Mouse (Mus musculus): Measurements from ENCODE around the gene Sqor. TPM values are rescaled to one million over a fixed set of nuclear protein-coding genes. Genes with fewer than 3 reads are reported as not detected.

Sqor gene
- polyA plus RNA-seq, 1 experiment from 2014 or later, result 27.0 TPM

DNA sequence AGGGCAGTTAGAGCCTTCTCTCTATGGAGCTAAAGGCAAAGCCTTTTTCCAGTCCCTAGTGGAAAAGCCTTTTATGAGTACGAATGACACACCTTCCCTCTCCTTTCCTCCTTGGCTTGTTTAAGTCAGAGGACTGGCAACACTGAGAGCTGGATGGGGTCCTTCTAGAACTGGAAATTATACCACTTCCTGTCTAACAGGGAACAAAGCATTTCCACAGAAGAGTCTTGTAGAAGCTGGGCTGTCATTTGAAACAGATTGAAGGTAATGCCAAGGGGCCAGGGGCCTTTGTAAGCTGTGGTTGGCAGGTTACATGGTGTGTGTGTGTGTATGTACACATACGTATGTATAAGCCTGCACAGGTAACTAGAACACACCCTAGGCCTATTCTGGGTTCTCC lies 51.9 kb downstream of the Sqor start:
- H3K27ac ChIP-seq (ENCODE audit: low read length), result no peak overlapping the region
- 85% methylated on average over 2 of the region's 2 CpGs for WGBS
- no peak overlapping the region for H3K9ac ChIP-seq (replicated peaks; ENCODE audit: low read length)
- H3K27me3 ChIP-seq (ENCODE audit: insufficient read depth, low read length), result no peaks in the 10 kb centered on the region
- H3K4me3 ChIP-seq (ENCODE audit: low read length), result no peak overlapping the region
- no peaks in the 10 kb centered on the region for H3K4me1 ChIP-seq (ENCODE audit: insufficient read depth, low read length)
- H3K9me3 ChIP-seq (ENCODE audit: low read length), result no peaks in the 10 kb centered on the region
- no peak overlapping the region for H3K4me2 ChIP-seq (replicated peaks; ENCODE audit: low read depth, low read length)
- no peaks in the 10 kb centered on the region for H3K36me3 ChIP-seq (ENCODE audit: insufficient read depth, low read length)
- no peak for ATAC-seq (ENCODE audit: low FRiP score, low TSS enrichment)

DNA sequence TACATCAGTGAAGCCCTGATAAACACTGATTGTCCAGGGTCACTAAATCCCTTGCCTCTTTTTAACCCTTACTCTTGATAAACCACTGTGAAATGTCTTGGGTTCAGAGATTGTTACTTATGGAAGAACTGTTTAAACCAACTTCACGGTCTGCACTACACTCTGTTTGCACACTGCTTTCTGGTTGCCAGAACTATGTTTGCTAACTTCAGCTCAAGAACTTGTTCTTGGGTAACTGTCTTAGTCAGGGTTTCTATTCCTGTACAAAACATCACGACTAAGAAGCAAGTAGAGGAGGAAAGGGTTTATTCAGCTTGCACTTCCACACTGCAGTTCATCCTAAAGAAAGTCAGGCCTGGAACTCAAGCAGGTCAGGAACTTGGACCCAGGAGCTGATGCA lies 56.2 kb downstream of the Sqor start:
- Histone ChIP-seq H3K27me3 (ENCODE audit: insufficient read depth, low read length) (no peaks in the 10 kb centered on the region), H3K4me3 (ENCODE audit: low read length) (no peak overlapping the region), H3K9me3 (ENCODE audit: low read length) (no peaks in the 10 kb centered on the region), H3K4me2 (replicated peaks; ENCODE audit: low read depth, low read length) (no peak overlapping the region), H3K36me3 (ENCODE audit: insufficient read depth, low read length) (no peaks in the 10 kb centered on the region), H3K4me1 (ENCODE audit: insufficient read depth, low read length) (no peaks in the 10 kb centered on the region), H3K27ac (ENCODE audit: low read length) (no peak overlapping the region), H3K9ac (replicated peaks; ENCODE audit: low read length) (no peak overlapping the region)
- WGBS, result 70% methylated on average over 2 of the region's 2 CpGs
- no peak for ATAC-seq (ENCODE audit: low FRiP score, low TSS enrichment)

DNA sequence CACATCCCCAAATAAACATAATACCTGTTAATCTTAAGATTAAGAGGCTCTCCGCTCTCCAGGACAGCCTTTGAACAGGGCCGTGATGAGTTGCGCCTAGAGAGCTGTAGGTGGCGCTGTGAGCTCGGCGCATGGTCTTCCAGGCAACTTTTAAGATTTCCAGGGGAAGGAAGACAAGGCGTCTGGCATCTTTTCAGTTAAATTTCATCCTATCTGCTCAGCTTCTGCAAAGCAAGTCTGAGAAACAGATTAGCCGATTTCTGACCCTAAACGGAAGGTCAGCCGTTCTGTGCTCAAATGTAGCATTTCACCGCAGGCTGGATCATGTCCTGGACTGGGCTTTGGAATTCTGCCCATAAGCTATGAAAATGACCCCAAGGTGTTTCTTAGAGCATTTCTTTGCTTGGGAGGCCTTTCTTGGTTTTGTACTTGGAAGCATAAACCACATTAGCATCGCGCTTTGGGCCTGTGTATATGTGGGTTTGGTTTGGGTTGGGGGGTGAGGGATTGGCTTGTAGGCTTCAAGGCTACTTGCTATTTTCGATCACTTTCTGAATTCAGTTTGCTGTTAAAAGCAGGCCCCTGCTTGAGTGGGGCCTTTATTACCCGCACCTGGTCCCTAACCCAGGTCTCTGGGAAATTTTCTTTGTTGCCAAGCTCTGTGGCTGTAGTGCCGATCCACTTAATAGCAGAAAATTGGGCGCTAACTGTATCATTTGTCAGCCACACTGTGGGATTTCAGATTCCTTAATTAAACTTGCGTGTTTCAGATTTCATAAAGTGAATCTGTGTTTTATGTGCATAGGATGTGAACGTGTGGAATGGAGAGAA lies 60.6 kb downstream of the Sqor start:
- no peak overlapping the region for H3K27ac ChIP-seq (ENCODE audit: low read length)
- no peaks in the 10 kb centered on the region for H3K27me3 ChIP-seq (ENCODE audit: insufficient read depth, low read length)
- H3K9ac ChIP-seq (replicated peaks; ENCODE audit: low read length), result no peak overlapping the region
- WGBS, result 34% methylated on average over 19 of the region's 19 CpGs
- H3K9me3 ChIP-seq (ENCODE audit: low read length), result no peaks in the 10 kb centered on the region
- no peak overlapping the region for H3K4me3 ChIP-seq (ENCODE audit: low read length)
- no peaks in the 10 kb centered on the region for H3K36me3 ChIP-seq (ENCODE audit: insufficient read depth, low read length)
- peak overlapping the region; percentile 27; the same call in 1 of the 2 replicates for H3K4me2 ChIP-seq (replicated peaks; ENCODE audit: low read depth, low read length)
- no peaks in the 10 kb centered on the region for H3K4me1 ChIP-seq (ENCODE audit: insufficient read depth, low read length)
- ATAC-seq (ENCODE audit: low FRiP score, low TSS enrichment), result peak; percentile 83; the same call in 1 of the 2 replicates

DNA sequence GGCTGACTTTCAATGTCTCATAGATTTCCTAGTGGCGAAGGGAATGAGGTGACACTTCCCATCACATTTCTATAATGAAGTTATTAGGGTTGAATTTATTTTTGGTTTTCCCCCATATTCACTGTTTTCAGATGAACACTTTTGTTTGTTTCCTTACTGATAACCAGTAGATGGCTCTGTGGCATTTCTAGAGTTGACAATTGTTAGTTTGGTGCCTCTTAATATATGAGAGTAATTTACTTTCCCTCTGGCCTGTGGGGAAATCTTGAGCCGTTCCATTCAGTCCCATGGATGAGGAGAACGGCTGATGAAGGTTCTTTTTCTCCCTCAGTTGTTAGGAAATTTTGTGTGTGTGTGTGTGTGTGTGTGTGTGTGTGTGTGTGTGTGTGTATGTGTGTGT lies 61.3 kb downstream of the Sqor start:
- WGBS, result 51% methylated on average over 3 of the region's 3 CpGs
- H3K9me3 ChIP-seq (ENCODE audit: low read length), result no peaks in the 10 kb centered on the region
- H3K4me2 ChIP-seq (replicated peaks; ENCODE audit: low read depth, low read length), result no peak overlapping the region
- H3K9ac ChIP-seq (replicated peaks; ENCODE audit: low read length), result no peak overlapping the region
- H3K4me3 ChIP-seq (ENCODE audit: low read length), result no peak overlapping the region
- no peaks in the 10 kb centered on the region for H3K27me3 ChIP-seq (ENCODE audit: insufficient read depth, low read length)
- no peaks in the 10 kb centered on the region for H3K4me1 ChIP-seq (ENCODE audit: insufficient read depth, low read length)
- ATAC-seq (ENCODE audit: low FRiP score, low TSS enrichment), result no peak
- H3K36me3 ChIP-seq (ENCODE audit: insufficient read depth, low read length), result no peaks in the 10 kb centered on the region
- no peak overlapping the region for H3K27ac ChIP-seq (ENCODE audit: low read length)

DNA sequence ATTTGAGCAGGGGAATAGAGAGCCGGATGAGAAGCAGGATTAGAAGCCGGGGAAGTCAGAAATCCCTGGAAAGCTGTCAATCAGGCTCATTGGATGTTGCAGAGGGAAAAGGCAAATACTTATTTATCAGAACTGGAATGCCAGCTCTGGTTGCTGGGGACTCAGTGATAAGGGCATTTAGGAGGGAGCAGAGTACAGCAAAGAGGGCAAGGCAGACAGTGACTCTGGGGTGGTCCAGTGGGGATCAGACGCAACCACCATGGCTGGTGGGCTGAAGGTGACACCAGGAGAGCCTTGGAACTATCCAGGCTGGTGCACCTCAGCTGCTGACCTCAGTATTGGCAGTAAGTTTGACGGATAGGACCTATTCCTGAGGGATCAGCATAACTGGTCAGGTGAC lies 89.6 kb downstream of the Sqor start:
- Histone ChIP-seq H3K4me2 (replicated peaks; ENCODE audit: low read depth, low read length) (no peak overlapping the region), H3K27me3 (ENCODE audit: insufficient read depth, low read length) (no peaks in the 10 kb centered on the region), H3K4me1 (ENCODE audit: insufficient read depth, low read length) (no peaks in the 10 kb centered on the region), H3K27ac (ENCODE audit: low read length) (no peak overlapping the region), H3K36me3 (ENCODE audit: insufficient read depth, low read length) (no peaks in the 10 kb centered on the region), H3K4me3 (ENCODE audit: low read length) (no peak overlapping the region), H3K9me3 (ENCODE audit: low read length) (no peaks in the 10 kb centered on the region), H3K9ac (replicated peaks; ENCODE audit: low read length) (no peak overlapping the region)
- 84% methylated on average over 4 of the region's 4 CpGs for WGBS
- no peak for ATAC-seq (ENCODE audit: low FRiP score, low TSS enrichment)

DNA sequence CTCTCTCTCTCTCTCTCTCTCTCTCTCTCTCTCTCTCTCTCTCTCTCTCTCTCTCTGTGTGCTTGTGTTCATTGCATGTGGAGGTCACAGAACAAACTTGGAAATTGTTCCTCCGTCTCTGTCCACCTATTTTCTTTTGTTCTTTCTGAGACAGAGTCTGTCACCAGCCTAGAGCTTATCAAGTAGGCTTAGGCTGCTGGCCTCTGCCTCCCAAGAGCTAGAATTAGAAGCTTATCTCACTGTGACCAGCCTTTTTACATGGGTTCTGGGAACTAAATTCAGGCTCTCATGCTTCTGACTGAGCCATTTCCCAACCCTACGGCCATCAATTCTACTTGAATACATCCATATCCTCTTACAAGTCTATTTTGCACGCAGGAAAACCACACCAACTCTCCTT lies 90.3 kb downstream of the Sqor start:
- no peak overlapping the region for H3K4me3 ChIP-seq (ENCODE audit: low read length)
- no peaks in the 10 kb centered on the region for H3K36me3 ChIP-seq (ENCODE audit: insufficient read depth, low read length)
- H3K4me2 ChIP-seq (replicated peaks; ENCODE audit: low read depth, low read length), result no peak overlapping the region
- no peak overlapping the region for H3K27ac ChIP-seq (ENCODE audit: low read length)
- no peaks in the 10 kb centered on the region for H3K4me1 ChIP-seq (ENCODE audit: insufficient read depth, low read length)
- WGBS, result 77% methylated on average over 3 of the region's 3 CpGs
- no peaks in the 10 kb centered on the region for H3K27me3 ChIP-seq (ENCODE audit: insufficient read depth, low read length)
- ATAC-seq (ENCODE audit: low FRiP score, low TSS enrichment), result no peak
- H3K9me3 ChIP-seq (ENCODE audit: low read length), result no peaks in the 10 kb centered on the region
- H3K9ac ChIP-seq (replicated peaks; ENCODE audit: low read length), result no peak overlapping the region

Other genes with a start within 250 kb of the Sqor start
- 83.1 and 98.7 TPM in 2 replicates for gene Gatm, start 153.9 kb upstream of the Sqor start, polyA plus RNA-seq (2015; fragmentation: Nextera tagmentation; extraction: Ambion mirVana)
- not detected in 2 replicates for gene AA467197, start 128.3 kb upstream of the Sqor start, polyA plus RNA-seq (2015; fragmentation: Nextera tagmentation; extraction: Ambion mirVana)
- 6.2 and 6.4 TPM in 2 replicates for gene Slc30a4, start 62.6 kb upstream of the Sqor start, polyA plus RNA-seq (2015; fragmentation: Nextera tagmentation; extraction: Ambion mirVana)
- 59.4 and 63.5 TPM in 2 replicates for gene Bloc1s6, start 26.7 kb upstream of the Sqor start, polyA plus RNA-seq (2015; fragmentation: Nextera tagmentation; extraction: Ambion mirVana)

Measured in kidney, embryonic 16.5 days (tissue).